Mouse (Mus musculus): ENCODE data around the gene Ier5.

The Ier5 gene

GRCm38 (mm10) chr1:155077675-155078074 is 21.8 kb downstream of the Ier5 start:
- no peak for DNase-seq (ENCODE audit: low spot score in 2 of 2)

GRCm38 (mm10) chr1:155075856-155076255 is 23.6 kb downstream of the Ier5 start:
- no peak for DNase-seq (ENCODE audit: low spot score in 2 of 2)

- DNase-seq (ENCODE audit: low spot score in 2 of 2), result no peak
These were observed 24.6 kb downstream of the Ier5 start for GRCm38 (mm10) chr1:155074856-155075255.

GRCm38 (mm10) chr1:155073905-155074304 is 25.5 kb downstream of the Ier5 start:
- no peak for DNase-seq (ENCODE audit: low spot score in 2 of 2)

GRCm38 (mm10) chr1:155073133-155073532 is 26.3 kb downstream of the Ier5 start:
- no peak for DNase-seq (ENCODE audit: low spot score in 2 of 2)

GRCm38 (mm10) chr1:155071287-155071876 is 28.1 kb downstream of the Ier5 start:
- no peak for DNase-seq (ENCODE audit: low spot score in 2 of 2)

- no peak for DNase-seq (ENCODE audit: low spot score in 2 of 2)
These were observed 28.7 kb downstream of the Ier5 start for GRCm38 (mm10) chr1:155070561-155071286.

GRCm38 (mm10) chr1:155069696-155070095 is 29.7 kb downstream of the Ier5 start:
- no peak for DNase-seq (ENCODE audit: low spot score in 2 of 2)

GRCm38 (mm10) chr1:155066196-155066595 is 33.2 kb downstream of the Ier5 start:
- no peak for DNase-seq (ENCODE audit: low spot score in 2 of 2)

GRCm38 (mm10) chr1:155065068-155065701 is 34.3 kb downstream of the Ier5 start:
- DNase-seq (ENCODE audit: low spot score in 2 of 2), result no peak

- DNase-seq (ENCODE audit: low spot score in 2 of 2), result no peak
These were observed 34.8 kb downstream of the Ier5 start for GRCm38 (mm10) chr1:155064649-155065048.

- no peak for DNase-seq (ENCODE audit: low spot score in 2 of 2)
These were observed 35.3 kb downstream of the Ier5 start for GRCm38 (mm10) chr1:155064111-155064510.

GRCm38 (mm10) chr1:155062963-155063362 is 36.5 kb downstream of the Ier5 start:
- DNase-seq (ENCODE audit: low spot score in 2 of 2), result no peak

- no peak for DNase-seq (ENCODE audit: low spot score in 2 of 2)
These were observed 37.4 kb downstream of the Ier5 start for GRCm38 (mm10) chr1:155062057-155062456.

GRCm38 (mm10) chr1:155060832-155061801 is 38.3 kb downstream of the Ier5 start:
- no peak for DNase-seq (ENCODE audit: low spot score in 2 of 2)

GRCm38 (mm10) chr1:155060261-155060660 is 39.2 kb downstream of the Ier5 start:
- no peak for DNase-seq (ENCODE audit: low spot score in 2 of 2)

- DNase-seq (ENCODE audit: low spot score in 2 of 2), result no peak
These were observed 39.9 kb downstream of the Ier5 start for GRCm38 (mm10) chr1:155059505-155059904.

- no peak for DNase-seq (ENCODE audit: low spot score in 2 of 2)
These were observed 41.1 kb downstream of the Ier5 start for GRCm38 (mm10) chr1:155058099-155059012.

- no peak for DNase-seq (ENCODE audit: low spot score in 2 of 2)
These were observed 43.3 kb downstream of the Ier5 start for GRCm38 (mm10) chr1:155056166-155056565.

- no peak for DNase-seq (ENCODE audit: low spot score in 2 of 2)
These were observed 44.4 kb downstream of the Ier5 start for GRCm38 (mm10) chr1:155055041-155055440.

Data from right cerebral cortex, postnatal 36 days (tissue).